Mouse (Mus musculus) left cerebral cortex, postnatal 25 days (tissue): Measurements from ENCODE around the gene Trpc7. TPM values are rescaled to one million over a fixed set of nuclear protein-coding genes. Genes with fewer than 3 reads are reported as not detected.

ENCODE experiments used
- DNase-seq, 2 experiments: peaks; one replicate each; pipeline ENCODE4 v3.0.0; 2022; ENCODE audit warnings: low spot score in 2 of 2, mixed read lengths in 1 of 2
- intact Hi-C: fragments of 180-260 bp; cut with DNase I; formaldehyde crosslinking; loops from one replicate; pipeline ENCODE4 v1.15.1; 2025
- total RNA-seq, 2 experiments: library from RNA; stranded (reverse); gene quantifications; 2 replicates each; pipeline ENCODE4 v1.2.3; 2021

Gene Trpc7
- 1 to 10 TPM; 2.0 to 3.6 TPM for total RNA-seq

GRCm38 (mm10) chr13:56895893-56896292, at the start of gene Trpc7:
Trpc7 (minus strand) TSS chr13:56895993.
- DNase-seq: no peak
- intact Hi-C loops: loop anchor here (2.0 kb wide), 1 partner anchor 365 kb away; no protein-coding TSS in a partner anchor

DNA sequence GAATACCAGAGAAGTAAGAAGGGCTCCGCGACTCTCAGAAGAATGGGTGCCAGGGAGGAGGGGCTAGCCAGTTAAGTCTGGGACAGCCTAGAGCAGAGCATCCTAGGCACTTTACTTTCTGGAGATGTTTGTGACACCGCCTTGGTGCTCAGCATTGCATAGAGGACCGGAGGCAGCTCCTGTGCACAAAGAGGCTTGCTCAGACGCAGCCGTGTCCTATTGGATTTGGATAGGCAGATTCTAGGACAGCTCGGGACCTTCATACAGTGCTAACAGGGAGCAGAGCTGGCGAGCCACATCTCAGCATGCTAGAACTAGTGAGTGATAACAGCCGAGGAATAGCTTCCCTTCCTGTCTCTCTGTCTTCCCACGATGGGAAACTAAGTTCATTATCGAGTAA, 43.5 kb upstream of the Trpc7 start:
- intact Hi-C loops: no loop called here
- DNase-seq: no peak

DNA sequence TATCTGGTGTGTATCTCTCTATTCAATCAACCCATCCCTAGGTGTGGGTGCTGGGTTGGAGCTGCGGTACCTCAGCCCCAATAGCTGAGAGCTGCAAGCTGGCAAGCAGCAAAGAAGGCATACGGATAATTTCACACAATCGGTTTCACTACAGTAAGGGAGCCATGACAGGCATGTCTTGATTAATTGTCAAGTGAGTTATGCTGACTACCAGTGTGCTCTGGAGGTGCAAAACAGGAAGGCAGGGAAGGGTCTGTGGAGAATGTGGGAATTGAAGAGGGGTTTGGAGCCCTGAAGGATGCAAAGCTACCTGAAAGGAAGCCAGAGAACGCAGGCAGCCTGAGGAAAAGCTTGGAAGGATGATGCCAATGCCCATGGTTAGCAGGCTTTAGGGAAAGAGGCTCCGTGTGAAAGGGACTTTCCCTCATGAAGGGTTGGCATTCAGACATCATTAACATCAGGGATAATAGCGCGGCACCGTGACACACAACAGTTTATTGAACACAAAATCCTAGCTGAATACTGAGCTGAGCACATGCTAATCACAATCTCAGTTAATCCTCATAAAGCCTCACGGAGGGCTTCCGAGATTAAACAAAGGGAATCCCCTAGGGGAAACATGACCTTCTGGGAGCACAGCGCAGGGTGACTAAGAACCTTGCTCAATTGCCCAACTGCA, 38.2 kb upstream of the Trpc7 start:
- intact Hi-C loops: no loop called here
- DNase-seq: no peak

- DNase-seq: no peak
- intact Hi-C loops: no loop called here
Measured at GRCm38 (mm10) chr13:56930421-56930820, 34.6 kb upstream of the Trpc7 start.

DNA sequence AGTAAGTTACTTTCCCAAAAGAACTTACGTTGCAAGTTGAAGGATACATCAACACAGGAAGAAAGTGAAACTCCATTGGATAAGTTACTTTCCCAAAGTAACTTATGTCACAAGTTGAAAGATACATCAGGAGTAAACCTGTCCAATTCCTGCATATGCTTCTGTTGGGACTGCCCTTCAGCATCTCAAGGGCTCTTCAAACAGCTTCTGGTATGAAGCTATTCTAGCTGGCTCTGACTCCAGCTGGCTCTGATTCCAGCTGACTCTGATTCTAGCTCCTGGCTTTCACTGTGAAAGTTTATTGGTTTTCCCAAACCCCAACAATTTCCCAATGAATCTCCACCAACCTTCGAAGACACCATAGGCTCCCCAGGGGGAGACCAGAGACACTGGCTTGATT, 27.2 kb upstream of the Trpc7 start:
- intact Hi-C loops: no loop called here
- no peak for DNase-seq

- intact Hi-C loops: no loop called here
- DNase-seq: no peak
Measured at GRCm38 (mm10) chr13:56921251-56921650, 25.5 kb upstream of the Trpc7 start.

GRCm38 (mm10) chr13:56914721-56915120, 18.9 kb upstream of the Trpc7 start:
- intact Hi-C loops: no loop called here
- DNase-seq: no peak

GRCm38 (mm10) chr13:56911093-56911492, 15.3 kb upstream of the Trpc7 start:
- DNase-seq: no peak
- intact Hi-C loops: no loop called here

DNA sequence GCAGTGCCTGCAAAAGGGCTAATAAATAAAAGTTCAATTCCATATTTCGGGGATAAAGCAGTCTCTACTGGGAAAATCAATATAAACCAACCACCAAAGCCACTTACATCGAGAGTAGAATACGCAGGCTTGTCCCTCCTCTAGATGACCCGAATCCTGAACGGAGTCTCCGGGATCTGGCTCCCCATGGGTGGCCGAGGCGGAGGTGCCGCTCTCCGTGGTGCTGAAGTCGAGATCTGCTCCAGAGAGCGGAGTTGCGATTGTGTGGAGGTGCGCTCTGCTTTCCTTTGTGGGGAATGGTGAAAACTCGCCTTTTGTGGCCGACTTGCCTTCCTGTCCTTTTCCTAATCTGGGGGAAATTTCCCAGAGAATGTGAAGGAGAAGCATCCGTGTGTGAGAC, 407 bp downstream of the Trpc7 start:
- intact Hi-C loops: loop anchor here (2.0 kb wide), 1 partner anchor 365 kb away; no protein-coding TSS in a partner anchor

GRCm38 (mm10) chr13:56894543-56894942, 1.2 kb downstream of the Trpc7 start:
- intact Hi-C loops: loop anchor here (2.0 to 5.0 kb wide), 2 partner anchors 87 to 366 kb away; no protein-coding TSS in a partner anchor
- no peak for DNase-seq

More for the DNA sequence above, 407 bp downstream of the Trpc7 start:
- DNase-seq: peak in 1 of 2 experiments; percentile 24

DNA sequence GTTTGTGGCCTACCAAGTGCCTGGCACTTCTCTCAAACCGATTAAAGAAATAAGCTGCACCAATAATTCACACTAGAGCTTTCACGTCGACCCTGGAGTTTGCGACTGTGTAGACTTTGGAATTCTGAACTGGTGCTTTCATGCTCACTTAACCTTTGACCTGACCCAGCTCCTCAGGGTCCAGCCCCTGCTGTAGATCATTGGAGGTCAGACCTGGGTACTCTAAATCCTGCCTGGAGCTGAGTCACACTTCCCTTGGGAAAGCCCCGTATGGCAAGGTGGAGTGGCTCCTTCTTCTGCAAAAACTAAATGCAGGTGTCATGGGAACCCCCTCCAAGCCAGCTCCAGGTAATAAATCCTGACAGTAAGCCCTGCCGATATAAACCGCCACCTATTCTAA, 5.9 kb downstream of the Trpc7 start:
- intact Hi-C loops: loop anchor here (5.0 kb wide), 1 partner anchor 83 kb away; no protein-coding TSS in a partner anchor
- no peak for DNase-seq

GRCm38 (mm10) chr13:56882931-56883330, 12.9 kb downstream of the Trpc7 start:
- intact Hi-C loops: no loop called here
- DNase-seq: no peak

- intact Hi-C loops: no loop called here
Measured at GRCm38 (mm10) chr13:56864567-56864966, 31.2 kb downstream of the Trpc7 start.

GRCm38 (mm10) chr13:56862011-56862410, 33.8 kb downstream of the Trpc7 start:
- intact Hi-C loops: no loop called here
- no peak for DNase-seq

More at GRCm38 (mm10) chr13:56864567-56864966, 31.2 kb downstream of the Trpc7 start:
- DNase-seq: no peak

- intact Hi-C loops: no loop called here
Measured at GRCm38 (mm10) chr13:56854506-56854905, 41.3 kb downstream of the Trpc7 start.

DNA sequence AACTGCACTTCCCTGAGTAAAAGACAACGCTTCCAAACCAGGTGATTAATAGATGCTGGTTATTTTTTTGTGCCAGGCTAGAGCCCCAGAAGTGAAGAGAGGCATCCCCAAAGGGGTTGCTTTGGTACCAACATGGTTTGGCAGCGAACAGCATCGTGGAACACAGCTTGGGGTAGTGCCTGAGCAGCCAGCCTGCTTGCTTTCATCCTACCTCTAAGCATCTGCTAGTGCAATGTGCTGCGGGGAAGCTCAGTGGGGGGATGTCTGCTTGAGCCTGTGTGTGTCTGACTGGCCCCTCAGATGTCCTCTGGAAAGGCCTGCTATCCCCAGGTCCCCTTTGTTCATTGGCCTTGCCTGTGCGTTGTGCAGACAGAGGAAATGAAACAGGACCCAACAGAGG, 42.4 kb downstream of the Trpc7 start:
- intact Hi-C loops: no loop called here
- DNase-seq: no peak

More at GRCm38 (mm10) chr13:56854506-56854905, 41.3 kb downstream of the Trpc7 start:
- no peak for DNase-seq

DNA sequence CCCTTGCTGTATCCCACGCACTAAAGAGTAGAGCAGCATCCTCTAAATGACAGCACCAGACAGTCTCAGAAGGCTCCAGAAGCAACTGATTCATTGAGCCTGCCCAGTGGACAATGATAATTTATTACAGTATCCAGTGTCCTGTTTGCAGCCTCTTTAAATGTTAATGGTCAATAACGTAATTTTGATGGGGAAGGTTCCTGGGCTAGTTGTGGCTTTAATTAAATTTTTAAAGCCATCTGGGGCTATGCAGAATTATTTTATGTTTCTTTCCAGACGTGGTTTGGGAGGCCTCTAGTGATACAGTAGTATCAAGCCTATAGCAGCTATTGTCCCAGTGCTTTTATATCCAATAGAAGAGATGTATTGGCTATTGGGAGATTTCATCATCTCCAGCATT, 49.9 kb downstream of the Trpc7 start:
- intact Hi-C loops: no loop called here
- no peak for DNase-seq

DNA sequence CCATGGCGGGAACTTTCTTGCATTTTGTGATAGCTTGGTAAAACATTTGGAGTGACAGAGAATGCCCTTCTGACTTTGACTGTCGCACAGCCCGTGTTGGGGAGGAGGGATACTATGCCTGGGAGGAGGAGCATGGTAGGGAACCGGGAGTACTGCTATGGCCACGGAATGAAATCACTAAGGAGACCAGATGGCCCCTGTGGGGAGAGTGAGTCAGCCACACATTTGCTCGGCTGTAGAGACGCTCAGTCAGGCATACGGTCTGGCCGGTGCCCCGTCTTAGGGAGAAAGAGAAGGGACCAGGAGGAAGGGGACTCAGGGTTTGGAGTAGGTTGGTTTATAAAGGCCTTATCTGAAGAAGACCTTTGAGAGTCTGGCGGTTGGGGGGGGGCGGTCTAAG, 80.3 kb downstream of the Trpc7 start:
- intact Hi-C loops: no loop called here
- DNase-seq: no peak

DNA sequence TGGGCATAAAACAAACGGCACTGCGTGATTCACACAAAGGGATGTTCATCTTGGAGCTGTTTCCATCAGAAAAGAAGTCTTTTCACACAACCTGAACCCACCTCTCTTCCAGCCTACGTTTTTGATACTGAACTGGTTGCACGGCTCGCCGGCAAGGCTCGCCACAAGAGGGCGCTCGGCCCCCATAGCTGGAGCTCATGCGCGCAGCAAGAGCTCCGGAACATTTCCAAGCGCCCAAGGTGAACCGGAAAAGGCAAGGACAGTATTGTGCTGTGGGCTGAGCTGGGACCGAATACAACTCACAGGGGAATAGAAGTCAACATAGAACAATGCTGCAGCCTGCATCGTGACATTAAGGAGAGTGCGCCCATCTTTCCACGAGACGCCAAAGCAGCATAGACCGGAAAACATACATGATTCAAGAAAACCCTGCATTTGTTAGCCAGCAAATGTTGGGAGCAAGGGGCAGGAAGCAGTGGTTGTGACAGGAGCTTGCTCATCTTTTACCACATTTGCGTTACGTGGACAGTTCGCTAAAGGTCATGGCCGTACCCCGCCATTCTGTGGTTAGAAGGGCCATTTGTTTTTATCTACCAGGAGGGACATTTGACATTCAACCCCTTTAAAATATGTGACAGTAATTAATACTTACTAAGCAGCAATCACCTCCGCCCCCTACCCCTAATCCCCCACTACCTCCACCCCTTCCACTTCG, 88.9 kb downstream of the Trpc7 start:
- intact Hi-C loops: loop anchor here (1.0 to 10.0 kb wide), 4 partner anchors 85 to 462 kb away; no protein-coding TSS in a partner anchor
- DNase-seq: peak; percentile 89 to 92

- DNase-seq: no peak
- intact Hi-C loops: loop anchor here (5.0 to 10.0 kb wide), 2 partner anchors 87 to 330 kb away; no protein-coding TSS in a partner anchor
Measured at GRCm38 (mm10) chr13:56805131-56805530, 90.7 kb downstream of the Trpc7 start.

DNA sequence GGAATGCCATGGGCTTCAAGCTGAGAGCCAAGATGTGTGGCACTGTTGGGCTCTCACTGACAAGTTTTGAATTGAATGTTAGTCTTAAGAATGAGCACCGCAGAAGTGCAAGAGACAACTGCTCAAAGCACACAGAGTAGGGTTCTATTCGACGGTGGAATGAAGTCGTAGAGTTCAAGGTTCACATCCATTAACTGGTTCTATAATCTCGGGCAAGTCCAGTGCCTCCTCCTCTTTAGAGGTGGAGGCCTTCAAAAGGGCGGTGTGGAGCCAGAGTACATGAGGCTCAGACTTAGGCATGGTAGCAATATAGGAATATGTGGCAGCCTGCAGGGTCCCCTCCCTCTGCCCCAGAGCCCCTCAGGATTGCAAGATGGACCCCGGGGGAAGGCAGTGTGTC, 98.3 kb downstream of the Trpc7 start:
- intact Hi-C loops: no loop called here
- no peak for DNase-seq
